Comparison of ENCODE assay signal across 8 mouse cellular contexts in the genomic region with DNA sequence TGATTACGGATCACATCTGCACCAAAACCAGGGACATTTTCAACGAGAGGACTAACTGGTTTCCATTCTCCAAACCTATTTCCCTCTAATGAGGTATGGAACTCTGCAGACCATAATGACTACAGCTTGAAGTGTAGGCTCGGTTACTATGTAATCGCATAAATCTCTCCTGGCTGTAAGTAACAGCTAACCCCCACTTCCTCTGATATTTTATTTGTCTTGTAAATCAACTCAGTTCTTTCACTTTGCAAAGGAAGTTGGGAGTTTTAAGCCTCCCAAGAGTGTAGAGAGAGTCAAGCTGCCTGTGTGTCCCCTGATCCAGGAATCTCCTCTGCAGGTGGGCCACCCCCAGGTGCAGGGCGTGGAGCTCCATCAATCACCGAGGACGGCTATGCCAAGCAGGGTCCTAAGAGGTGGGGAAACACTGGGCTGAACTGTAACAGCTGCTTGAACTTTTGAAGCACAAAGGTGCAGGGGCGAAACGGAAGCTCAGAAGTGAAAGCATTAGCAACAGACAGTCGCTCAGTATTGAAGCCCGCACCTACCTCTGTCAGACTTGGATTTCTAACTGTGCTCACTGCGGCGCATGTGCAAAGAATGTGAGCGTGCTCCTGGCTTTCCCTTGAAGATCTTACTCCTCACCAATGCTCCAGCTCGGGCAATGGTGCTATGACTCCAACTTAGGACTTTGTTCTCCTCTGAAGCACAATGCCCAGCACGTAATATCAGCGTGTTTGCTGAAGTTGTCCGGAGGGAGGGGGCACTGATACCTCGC.
DNase-seq lines count a peak whose midpoint lies in the region; ATAC-seq lines count a peak whose summit lies in the region.

No protein-coding gene starts in this region.

- WGBS in forebrain, embryonic 16.5 days, result 60% methylated on average over 19 of the region's 19 CpGs
- WGBS in kidney, embryonic 15.5 days, result 11% methylated on average over 19 of the region's 19 CpGs
- 65% methylated on average over 19 of the region's 19 CpGs for WGBS in midbrain, embryonic 10.5 days

- H3K4me3 ChIP-seq in forebrain, embryonic 16.5 days (replicated peaks; ENCODE audit: low read length), result peak overlapping the region; percentile 2; the same call in 1 of the 2 replicates
- peak overlapping the region; percentile 40 for H3K4me3 ChIP-seq in kidney, embryonic 15.5 days (replicated peaks)
- H3K4me3 ChIP-seq in midbrain, embryonic 10.5 days, result no peak overlapping the region

- H3K27me3 ChIP-seq in forebrain, embryonic 16.5 days (replicated peaks; ENCODE audit: control insufficient read depth, insufficient read depth, low read length), result no peaks in the 10 kb centered on the region
- no peaks in the 10 kb centered on the region for H3K27me3 ChIP-seq in kidney, embryonic 15.5 days
- H3K27me3 ChIP-seq in midbrain, embryonic 10.5 days (ENCODE audit: low read depth, poor library complexity, severe bottlenecking), result peaks cover 37% of the 10 kb centered on the region

- H3K4me1 ChIP-seq in forebrain, embryonic 16.5 days (replicated peaks; ENCODE audit: control insufficient read depth, insufficient read depth, low read length), result peaks cover 3% of the 10 kb centered on the region; the same call in 1 of the 2 replicates
- peaks cover 47% of the 10 kb centered on the region for H3K4me1 ChIP-seq in kidney, embryonic 15.5 days
- peaks cover 32% of the 10 kb centered on the region for H3K4me1 ChIP-seq in midbrain, embryonic 10.5 days

- no peaks in the 10 kb centered on the region for H3K36me3 ChIP-seq in forebrain, embryonic 16.5 days (ENCODE audit: control insufficient read depth, insufficient read depth)
- no peaks in the 10 kb centered on the region for H3K36me3 ChIP-seq in kidney, embryonic 15.5 days
- no peaks in the 10 kb centered on the region for H3K36me3 ChIP-seq in midbrain, embryonic 10.5 days

- ATAC-seq in forebrain, embryonic 16.5 days, result peak; percentile 58
- ATAC-seq in kidney, embryonic 15.5 days (replicated peaks; ENCODE audit: low FRiP score), result peak; percentile 83

- H3K9me3 ChIP-seq in forebrain, embryonic 16.5 days (ENCODE audit: control insufficient read depth, low read length), result no peaks in the 10 kb centered on the region
- H3K9me3 ChIP-seq in kidney, embryonic 15.5 days (replicated peaks), result no peaks in the 10 kb centered on the region
- no peaks in the 10 kb centered on the region for H3K9me3 ChIP-seq in midbrain, embryonic 10.5 days (replicated peaks)

- DNase-seq in urinary bladder, postnatal 14 days (ENCODE audit: low spot score), result peak; percentile 16
- DNase-seq in urinary bladder, adult 18-20 months (ENCODE audit: low spot score in 2 of 2), result no peak
- DNase-seq in midbrain, embryonic 10.5 days (ENCODE audit: low spot score), result no peak
- DNase-seq in thymus, postnatal 4 days, result peak; percentile 38
- no peak for DNase-seq in left cerebral cortex, adult 11 months (ENCODE audit: low spot score)
- no peak for DNase-seq in right cerebral cortex, postnatal 4 days

- H3K27ac ChIP-seq in forebrain, embryonic 16.5 days (ENCODE audit: low read length), result no peak overlapping the region
- peak overlapping the region; percentile 90 for H3K27ac ChIP-seq in kidney, embryonic 15.5 days
- H3K27ac ChIP-seq in midbrain, embryonic 10.5 days (replicated peaks), result 0 out of 2 replicates have a peak overlapping the region, but pooled peaks have one; percentile 13

- H3K4me2 ChIP-seq in forebrain, embryonic 16.5 days (ENCODE audit: low read length), result peak overlapping the region; percentile 45
- H3K4me2 ChIP-seq in kidney, embryonic 15.5 days, result peak overlapping the region; percentile 64

- H3K9ac ChIP-seq in forebrain, embryonic 16.5 days (replicated peaks; ENCODE audit: low read depth, low read length), result no peak overlapping the region
- peak overlapping the region; percentile 37; the same call in 1 of the 2 replicates for H3K9ac ChIP-seq in kidney, embryonic 15.5 days

Comparison
In these comparisons a context has a peak if more than half of its experiments do, and no peak if none do; other contexts are left out.
1. DNase-seq: peak in urinary bladder, postnatal 14 days (single experiment) and thymus, postnatal 4 days (single experiment); none in urinary bladder, adult 18-20 months (0 of 2), midbrain, embryonic 10.5 days (single experiment), left cerebral cortex, adult 11 months (single experiment) and right cerebral cortex, postnatal 4 days (single experiment).